Mouse (Mus musculus) spleen, postnatal 14 days (tissue): ENCODE data around the gene Myg1.
A peak's percentile ranks its signal among the peaks of the same experiment; 100 is the strongest.

Source experiments
- DNase-seq, 2 experiments: peaks; one replicate each; pipeline ENCODE4 v3.0.0; 2021 to 2022; ENCODE audit warnings: low spot score in 2 of 2

The Myg1 gene

DNA sequence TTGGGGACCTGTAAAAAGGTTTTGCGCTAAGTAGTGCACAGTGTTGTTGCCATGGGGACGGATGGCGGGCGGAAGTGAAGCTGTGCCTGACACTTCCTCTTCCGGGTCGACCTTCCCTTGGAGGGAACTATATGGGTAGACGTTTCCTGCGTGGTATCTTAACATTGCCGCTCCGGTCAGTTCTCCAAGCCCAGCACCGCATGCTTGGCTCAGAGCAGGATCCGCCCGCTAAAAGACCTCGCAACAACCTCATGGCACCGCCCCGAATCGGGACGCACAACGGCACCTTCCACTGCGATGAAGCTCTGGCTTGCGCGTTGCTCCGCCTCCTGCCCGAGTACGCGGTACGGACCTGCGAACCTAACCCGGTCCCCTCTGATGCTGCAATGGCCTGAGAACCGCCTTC, at the start of gene Myg1:
TSS of gene Myg1 (plus strand) at position 100 of the 406 bp plus-strand sequence.
- peak; percentile 52 to 73 for DNase-seq

DNA sequence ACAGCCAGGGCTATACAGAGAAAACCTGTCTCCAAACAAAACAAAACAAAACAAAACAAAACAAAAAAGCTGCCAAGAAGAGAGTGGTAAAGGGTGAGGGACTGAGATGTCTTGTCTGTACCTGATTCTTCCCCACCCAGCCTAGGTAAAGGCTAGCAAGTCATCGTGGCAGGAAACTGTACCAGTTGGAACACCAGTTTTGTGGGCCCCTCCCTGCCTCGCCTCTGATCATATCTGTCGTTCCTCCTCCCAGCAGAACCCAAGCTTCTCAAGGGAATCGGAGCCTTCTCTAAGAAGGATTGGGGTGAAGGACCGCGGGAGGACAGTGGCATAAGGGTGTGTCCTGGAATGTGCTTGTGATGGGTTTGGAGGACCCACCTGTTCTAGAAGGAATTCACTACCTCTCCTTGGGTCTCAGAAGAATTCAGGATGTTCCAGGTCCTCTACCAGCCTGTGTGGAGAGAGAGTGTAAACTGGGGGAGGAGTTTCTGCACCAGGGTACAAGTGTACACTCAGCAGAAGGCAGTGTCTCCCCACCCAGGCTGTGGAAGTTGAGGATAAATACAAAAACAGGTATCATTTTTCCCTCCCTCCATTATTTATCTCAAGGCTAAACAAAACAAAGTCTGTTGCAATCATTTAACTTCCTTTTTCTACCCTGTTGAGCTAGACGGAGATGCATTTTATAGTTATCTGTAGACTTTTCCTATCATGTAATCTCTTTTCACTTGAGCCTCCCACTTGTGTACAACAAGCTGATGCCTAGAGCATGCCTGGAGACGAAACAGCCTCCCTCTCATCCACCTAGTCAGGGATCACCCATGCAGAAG, 48.8 kb upstream of the Myg1 start:
- no peak for DNase-seq

DNA sequence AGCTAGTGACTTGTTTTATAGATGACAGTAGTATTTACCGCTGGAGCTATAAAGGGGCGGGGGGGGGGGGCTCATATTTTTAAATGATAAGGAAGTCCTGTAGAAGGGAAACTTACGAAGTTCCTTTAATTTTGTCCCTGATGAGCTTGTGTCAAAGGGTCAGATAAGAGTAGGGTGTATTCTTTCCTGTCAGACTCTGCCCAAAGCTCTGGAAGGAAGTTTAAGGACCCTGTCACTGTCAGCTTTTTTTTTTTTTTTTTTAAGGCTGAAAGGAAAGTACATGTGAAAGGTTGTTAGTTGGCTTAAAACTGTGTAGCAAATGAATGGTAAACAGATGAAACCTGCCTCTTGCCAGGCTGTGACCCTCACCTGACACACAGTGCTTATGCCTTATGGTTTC, 47.9 kb upstream of the Myg1 start:
- DNase-seq, result no peak

DNA sequence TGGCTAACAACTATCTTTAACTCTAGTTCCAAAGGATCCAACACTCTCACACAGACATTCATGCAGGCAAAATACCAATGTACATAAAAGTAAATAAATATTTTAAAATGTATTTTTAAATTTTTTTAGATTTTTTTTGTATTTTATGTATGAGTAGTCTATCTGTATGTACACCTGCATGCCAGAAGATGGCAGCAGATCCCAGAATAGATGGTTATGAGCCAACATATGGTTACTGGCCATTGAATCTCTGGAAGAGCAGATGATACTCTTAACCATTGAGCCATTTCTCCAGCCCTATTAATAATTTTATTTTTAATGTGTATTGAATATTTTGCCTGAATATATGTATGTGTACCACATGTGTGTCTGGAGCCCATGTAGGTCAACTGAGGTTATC, 44.1 kb upstream of the Myg1 start:
- no peak for DNase-seq

- peak; percentile 87 to 95 for DNase-seq
Measured at GRCm38 (mm10) chr15:102295633-102296367, 35.7 kb upstream of the Myg1 start, which contains the start of gene Espl1. TSS of gene Espl1 (plus strand) at chr15:102296266.

GRCm38 (mm10) chr15:102296368-102297006, 35.0 kb upstream of the Myg1 start:
- DNase-seq, result no peak

DNA sequence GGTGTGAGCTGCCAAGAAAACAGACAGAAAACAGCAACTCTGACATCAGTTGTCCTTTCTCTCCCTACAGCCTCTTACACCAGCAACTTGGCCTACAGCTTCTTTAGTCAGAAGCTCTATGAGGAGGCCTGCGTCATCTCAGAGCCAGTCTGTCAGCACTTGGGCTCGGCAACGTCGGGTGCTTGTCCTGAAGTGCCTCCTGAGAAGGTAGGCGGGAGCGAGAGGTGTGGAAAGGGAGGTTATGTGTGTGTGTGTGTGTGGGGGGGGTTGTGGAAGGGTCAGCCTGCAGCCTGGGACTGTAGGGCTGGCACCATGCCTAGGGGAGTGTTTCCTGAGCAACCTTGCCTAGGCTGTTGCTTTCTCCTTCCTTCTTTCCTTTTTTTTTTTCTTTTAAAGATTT, 29.0 kb upstream of the Myg1 start:
- no peak for DNase-seq

DNA sequence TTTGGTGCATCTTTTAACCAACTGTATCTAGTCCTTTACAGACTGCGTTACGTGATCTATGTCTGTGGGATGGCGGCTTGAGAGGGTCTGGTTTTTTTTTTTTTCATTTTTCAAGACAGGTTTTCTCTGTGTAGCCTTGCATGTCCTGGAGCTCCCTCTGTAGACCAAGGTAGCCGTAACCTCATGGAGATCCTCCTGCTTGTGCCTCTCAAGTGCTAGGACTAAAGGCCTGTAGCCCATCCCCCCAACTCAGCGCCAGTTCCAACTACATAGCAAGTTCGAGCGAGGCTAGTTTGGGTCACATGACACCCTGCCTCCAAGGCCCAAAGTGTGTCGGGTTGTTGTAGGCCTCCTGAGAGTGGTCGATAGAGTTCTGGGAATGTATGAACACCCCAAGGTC, 22.8 kb upstream of the Myg1 start:
- DNase-seq, result no peak

GRCm38 (mm10) chr15:102310074-102310845, 21.2 kb upstream of the Myg1 start:
- DNase-seq, result no peak

DNA sequence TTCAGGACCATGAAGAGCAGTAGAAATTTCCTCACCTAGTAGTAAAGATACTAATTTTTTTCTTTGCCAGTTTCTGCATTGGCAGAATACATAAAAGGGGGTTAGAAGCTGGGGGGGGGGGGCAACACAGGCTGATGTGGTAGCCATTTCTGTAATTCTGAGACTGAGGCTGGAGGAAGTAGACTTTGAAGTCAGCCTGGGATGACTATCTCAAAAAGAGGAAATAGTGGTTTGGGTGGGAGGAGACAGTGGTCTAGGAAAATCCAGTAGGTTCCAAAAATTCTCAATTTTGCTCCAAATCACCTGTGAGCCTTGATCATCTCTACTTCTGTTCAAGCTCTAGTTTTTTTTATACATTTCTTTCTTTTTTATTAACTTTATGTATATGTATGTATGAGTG, 20.0 kb upstream of the Myg1 start:
- DNase-seq, result no peak

GRCm38 (mm10) chr15:102315292-102315691, 16.2 kb upstream of the Myg1 start:
- no peak for DNase-seq

GRCm38 (mm10) chr15:102316263-102316662, 15.2 kb upstream of the Myg1 start:
- peak in 1 of 2 experiments; percentile 60 for DNase-seq

- DNase-seq, result no peak
Measured at GRCm38 (mm10) chr15:102324654-102325473, 6.6 kb upstream of the Myg1 start.

- DNase-seq, result peak; percentile 80 to 88
Measured at GRCm38 (mm10) chr15:102326022-102326576, 5.4 kb upstream of the Myg1 start, which contains the start of gene Pfdn5. TSS of gene Pfdn5 (plus strand) at chr15:102326116.

DNA sequence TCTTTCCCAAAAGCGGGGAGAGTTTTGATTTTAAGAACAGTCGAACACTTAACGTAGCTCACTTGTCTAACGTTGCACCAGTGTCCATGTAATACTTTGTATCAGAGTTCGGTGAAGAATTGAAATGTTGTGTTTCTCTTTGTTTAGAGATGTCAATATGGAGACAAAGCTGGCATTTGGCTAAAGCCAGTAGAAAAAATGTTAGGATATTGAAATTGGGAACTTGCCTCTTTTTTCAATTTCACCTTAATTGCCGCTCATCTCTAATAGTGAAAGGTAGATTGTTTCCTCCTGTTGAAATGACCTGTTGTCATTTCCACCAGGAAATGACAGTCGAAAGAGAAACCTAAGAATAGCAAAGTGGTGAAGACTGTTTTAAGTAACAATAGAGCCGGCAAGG, 4.6 kb upstream of the Myg1 start:
- no peak for DNase-seq

DNA sequence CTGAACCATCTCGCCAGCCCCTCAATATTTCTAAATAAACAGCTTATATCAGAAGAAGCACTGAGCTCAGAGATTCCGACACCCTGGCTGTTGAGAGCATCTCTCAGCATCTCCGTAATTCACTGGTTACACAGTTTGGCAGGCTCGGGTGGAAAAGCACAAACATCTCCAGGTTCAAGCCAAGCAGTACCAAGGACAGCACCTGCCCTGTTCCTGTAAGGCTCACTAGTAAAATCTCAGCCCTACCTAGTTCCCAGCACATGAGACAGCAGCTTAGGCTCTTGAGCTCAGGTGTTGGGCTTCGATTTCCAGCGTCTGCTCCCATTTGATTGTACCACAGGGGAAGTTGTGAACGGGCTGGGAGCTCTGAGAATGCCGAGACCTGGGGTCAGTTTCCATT, 3.7 kb downstream of the Myg1 start:
- DNase-seq, result no peak

GRCm38 (mm10) chr15:102335925-102336324, 4.4 kb downstream of the Myg1 start:
- peak in 1 of 2 experiments; percentile 29 for DNase-seq

DNA sequence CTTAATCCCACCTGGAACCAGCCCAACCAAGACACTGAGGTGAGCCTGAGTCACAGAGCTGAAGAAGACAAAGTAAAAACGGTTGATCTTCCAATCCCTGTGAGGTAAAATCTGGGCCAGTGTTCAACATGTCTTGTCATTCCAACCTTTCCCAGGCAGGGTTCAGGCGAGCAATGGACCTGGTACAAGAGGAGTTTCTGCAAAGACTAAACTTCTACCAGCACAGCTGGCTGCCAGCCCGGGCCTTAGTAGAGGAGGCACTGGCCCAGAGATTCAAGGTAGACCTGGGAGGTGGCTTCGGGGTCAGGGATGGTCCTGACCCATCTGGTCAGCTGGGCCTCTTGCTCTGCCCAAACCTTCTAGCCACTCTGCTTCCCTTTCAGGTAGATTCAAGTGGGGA, 5.4 kb downstream of the Myg1 start:
- DNase-seq, result no peak

DNA sequence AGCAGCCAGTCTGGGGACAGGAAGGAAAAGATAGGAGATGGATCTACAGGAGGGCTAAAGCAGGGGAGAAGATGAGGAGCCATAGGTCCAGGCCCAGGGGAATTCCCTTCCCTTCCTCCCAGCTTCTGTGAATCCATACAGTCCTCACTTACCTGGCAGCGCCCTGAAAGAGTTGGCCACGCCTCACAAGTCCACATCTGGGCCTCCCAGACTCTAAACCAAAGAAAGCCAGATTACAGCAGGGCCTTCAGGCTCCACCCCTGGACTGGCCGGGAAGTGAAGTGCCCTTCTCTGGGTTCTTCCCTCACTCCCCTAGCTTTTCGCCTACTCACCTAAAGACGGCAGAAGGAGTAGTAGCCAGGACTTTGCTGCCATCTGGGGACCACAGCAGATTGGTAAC, 8.1 kb downstream of the Myg1 start:
- no peak for DNase-seq

DNA sequence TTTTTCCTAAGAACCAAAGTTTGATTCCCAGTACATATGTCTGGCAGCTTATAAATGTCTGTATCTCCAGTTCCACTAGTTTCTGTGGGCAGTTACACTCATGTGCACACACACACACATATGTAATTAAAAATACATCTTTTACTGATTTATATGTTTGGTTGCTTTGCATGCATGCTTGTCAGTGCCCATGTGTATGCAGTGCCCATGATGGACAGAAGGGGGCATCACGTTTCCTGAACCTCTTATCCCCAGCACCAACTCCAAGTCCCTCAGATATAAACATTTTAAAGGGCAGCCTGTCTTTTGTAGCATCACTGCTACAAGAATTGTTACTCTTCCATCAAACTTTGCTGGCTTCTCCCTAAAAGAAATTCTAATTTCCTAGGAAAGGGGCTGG, 10.1 kb downstream of the Myg1 start:
- peak in 1 of 2 experiments; percentile 42 for DNase-seq
